Mouse (Mus musculus) cerebellum, postnatal 14 days (tissue): ENCODE measurements at regions not wholly inside any gene's neighbourhood (a gene's known extent, or its start where the extent isn't known, plus 50 kb on each side); places are given as distances from the start of the nearest gene placed in this dataset.
"Not testable (repeated sequence)": the region's sequence is repeated elsewhere in the genome, so short reads cannot be mapped to it uniquely, and the experiment has no call there.

ENCODE experiments used
- DNase-seq, 2 experiments: peaks; one replicate each; pipeline ENCODE4 v3.0.0; 2021; ENCODE audit warnings: mixed read lengths in 2 of 2

GRCm38 (mm10) chr1:124517543-124518171 lies 472.3 kb upstream of the Dpp10 start:
- peak; percentile 31 to 36 for DNase-seq

- DNase-seq = no peak
Measured at GRCm38 (mm10) chr1:124510492-124510891, 465.1 kb upstream of the Dpp10 start.

- DNase-seq = no peak
Measured at GRCm38 (mm10) chr1:124488456-124488855, 443.1 kb upstream of the Dpp10 start.

- no peak for DNase-seq
Measured at GRCm38 (mm10) chr1:124487965-124488364, 442.6 kb upstream of the Dpp10 start.

GRCm38 (mm10) chr1:124450128-124450527 lies 404.8 kb upstream of the Dpp10 start:
- peak; percentile 39 to 62 for DNase-seq

- no peak for DNase-seq
Measured at GRCm38 (mm10) chr1:124439526-124439925, 394.2 kb upstream of the Dpp10 start.

- no peak for DNase-seq
Measured at GRCm38 (mm10) chr1:124435850-124436249, 390.5 kb upstream of the Dpp10 start.

GRCm38 (mm10) chr1:124429583-124429982 lies 384.2 kb upstream of the Dpp10 start:
- no peak for DNase-seq

GRCm38 (mm10) chr1:124416762-124417161 lies 371.4 kb upstream of the Dpp10 start:
- no peak for DNase-seq

- DNase-seq = no peak
Measured at GRCm38 (mm10) chr1:124410236-124410635, 364.9 kb upstream of the Dpp10 start.

- DNase-seq = peak; percentile 4 to 13
Measured at GRCm38 (mm10) chr1:124409781-124410180, 364.4 kb upstream of the Dpp10 start.

GRCm38 (mm10) chr1:124369604-124370003 lies 324.2 kb upstream of the Dpp10 start:
- DNase-seq = no peak

GRCm38 (mm10) chr1:124348491-124348890 lies 303.1 kb upstream of the Dpp10 start:
- DNase-seq = not testable (repeated sequence)

GRCm38 (mm10) chr1:124339444-124339843 lies 294.1 kb upstream of the Dpp10 start:
- DNase-seq = no peak

GRCm38 (mm10) chr1:124338648-124339047 lies 293.3 kb upstream of the Dpp10 start:
- no peak for DNase-seq

GRCm38 (mm10) chr1:124332294-124332693 lies 286.9 kb upstream of the Dpp10 start:
- no peak for DNase-seq
